Mouse (Mus musculus): Measurements from ENCODE around the gene Elmo2. TPM values are rescaled to one million over a fixed set of nuclear protein-coding genes. Genes with fewer than 3 reads are reported as not detected.

Gene Elmo2
- polyA plus RNA-seq, 1 experiment, result 54.6 TPM

DNA sequence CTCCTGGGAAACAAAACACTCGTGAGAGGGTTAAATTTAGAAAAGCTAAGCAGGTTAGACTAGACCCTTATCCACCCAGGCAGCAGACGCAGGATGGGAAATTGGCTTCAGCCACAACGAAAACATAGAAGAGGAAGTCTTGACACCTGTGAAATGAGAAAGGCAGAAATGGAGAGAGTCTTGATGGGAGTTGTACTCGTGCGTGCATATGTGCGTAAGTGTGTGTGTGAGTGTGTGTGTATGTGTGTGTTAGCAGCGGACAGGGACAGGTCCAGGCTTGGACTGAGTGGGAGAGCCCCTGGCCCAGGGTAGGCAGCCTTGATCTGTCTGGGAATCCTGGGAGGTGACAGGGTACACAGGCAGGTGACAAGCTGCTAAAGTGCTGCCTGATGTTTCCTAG, 55.4 kb downstream of the Elmo2 start:
- Histone ChIP-seq H3K27ac (ENCODE audit: insufficient read depth, low read depth, low read length) (no peak overlapping the region), H3K4me3 (ENCODE audit: insufficient read depth, low read length) (no peak overlapping the region), H3K4me1 (ENCODE audit: control insufficient read depth, insufficient read depth, low read length) (no peaks in the 10 kb centered on the region)
- TF ChIP-seq POLR2A (IDR thresholded peaks at IDR 0.05; ENCODE audit: borderline replicate concordance, low read depth, low read length), result no peak
- TF ChIP-seq CTCF (IDR thresholded peaks at IDR 0.05; ENCODE audit: low read depth, low read length), result no peak

DNA sequence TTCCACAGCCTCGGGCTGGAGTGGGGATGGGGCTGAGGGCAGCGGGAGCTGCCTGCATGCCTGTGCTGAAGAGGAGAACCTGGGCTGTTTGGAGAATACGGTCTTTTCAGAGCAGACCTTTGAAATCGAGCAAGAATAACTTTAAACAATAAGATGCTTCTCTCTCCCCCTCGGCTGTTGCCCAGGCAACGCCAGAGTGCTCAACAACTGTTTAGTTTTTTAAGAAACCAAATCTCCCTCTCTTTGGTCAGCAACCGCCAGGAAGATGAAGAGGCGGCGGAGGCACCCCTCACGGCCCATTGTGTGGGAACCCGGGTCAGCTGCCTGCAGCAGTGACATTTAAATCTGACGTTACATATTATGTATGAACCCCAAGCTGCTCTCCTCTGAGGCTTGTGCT, 59.5 kb downstream of the Elmo2 start:
- H3K4me3 ChIP-seq (ENCODE audit: insufficient read depth, low read length), result no peak overlapping the region
- TF ChIP-seq CTCF (IDR thresholded peaks at IDR 0.05; ENCODE audit: low read depth, low read length) (no peak), POLR2A (IDR thresholded peaks at IDR 0.05; ENCODE audit: borderline replicate concordance, low read depth, low read length) (no peak)
- no peaks in the 10 kb centered on the region for H3K4me1 ChIP-seq (ENCODE audit: control insufficient read depth, insufficient read depth, low read length)

DNA sequence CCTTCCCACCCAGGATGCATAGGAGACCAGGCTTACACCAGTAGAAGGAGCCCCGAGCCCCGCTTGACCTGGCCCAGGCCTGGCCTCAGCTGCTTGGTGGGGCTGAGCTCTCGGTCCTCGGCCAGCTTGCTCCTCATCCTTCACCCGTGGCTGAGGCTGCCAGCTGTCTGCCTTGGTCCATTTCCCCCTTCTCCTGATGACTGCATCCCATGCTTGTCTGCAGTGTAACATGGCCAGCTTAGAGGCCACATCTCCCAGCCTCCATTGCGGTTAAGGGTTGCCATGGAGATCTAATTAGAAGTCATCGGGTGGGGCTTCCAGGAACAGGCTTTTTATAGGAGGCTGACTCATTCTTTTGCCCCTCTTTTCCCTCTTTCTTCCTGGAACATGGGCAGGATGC, 62.4 kb downstream of the Elmo2 start:
- Histone ChIP-seq H3K4me1 (ENCODE audit: control insufficient read depth, insufficient read depth, low read length) (no peaks in the 10 kb centered on the region), H3K4me3 (ENCODE audit: insufficient read depth, low read length) (no peak overlapping the region), H3K27ac (ENCODE audit: insufficient read depth, low read depth, low read length) (no peak overlapping the region)
- TF ChIP-seq POLR2A (IDR thresholded peaks at IDR 0.05; ENCODE audit: borderline replicate concordance, low read depth, low read length), result no peak
- no peak for TF ChIP-seq CTCF (IDR thresholded peaks at IDR 0.05; ENCODE audit: low read depth, low read length)

More for the DNA sequence above, 59.5 kb downstream of the Elmo2 start:
- H3K27ac ChIP-seq (ENCODE audit: insufficient read depth, low read depth, low read length), result no peak overlapping the region

DNA sequence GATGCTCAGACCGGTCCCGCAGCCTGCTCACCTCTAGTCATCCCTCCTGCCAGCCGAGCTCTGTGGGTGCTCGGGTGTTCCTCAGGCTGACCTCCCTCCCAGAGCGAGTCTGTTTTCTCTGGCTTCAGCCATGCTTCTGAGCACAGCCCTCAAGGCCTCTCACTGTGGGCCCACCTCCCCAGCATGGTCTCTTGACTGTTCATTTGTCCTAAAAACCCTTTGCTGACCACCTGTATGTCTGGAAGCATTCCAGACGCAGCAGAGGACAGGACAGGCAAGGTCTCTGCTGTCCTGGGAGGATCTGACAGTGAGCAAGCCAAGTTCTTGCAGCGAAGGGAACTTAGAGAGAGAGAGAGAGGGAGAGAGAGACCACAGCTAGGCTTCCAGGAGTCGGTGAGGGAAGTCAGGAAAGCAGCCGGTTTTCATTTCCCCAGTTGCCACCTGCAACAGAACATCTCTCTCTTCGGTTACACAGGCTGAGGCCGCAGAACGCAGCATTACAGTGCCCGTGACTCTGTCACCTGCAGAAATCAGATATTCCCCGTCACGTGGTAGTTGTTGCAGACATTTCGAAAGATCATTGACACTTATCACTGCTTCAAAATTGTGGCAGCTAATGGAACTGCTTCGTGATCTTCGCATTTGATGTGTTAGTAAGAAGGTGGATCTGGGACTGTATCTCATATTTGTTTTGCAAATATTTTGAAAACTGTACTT, 63.8 kb downstream of the Elmo2 start:
- H3K27ac ChIP-seq (ENCODE audit: insufficient read depth, low read depth, low read length), result no peak overlapping the region
- H3K4me1 ChIP-seq (ENCODE audit: control insufficient read depth, insufficient read depth, low read length), result no peaks in the 10 kb centered on the region
- H3K4me3 ChIP-seq (ENCODE audit: insufficient read depth, low read length), result no peak overlapping the region
- TF ChIP-seq POLR2A (IDR thresholded peaks at IDR 0.05; ENCODE audit: borderline replicate concordance, low read depth, low read length), result no peak
- no peak for TF ChIP-seq CTCF (IDR thresholded peaks at IDR 0.05; ENCODE audit: low read depth, low read length)

DNA sequence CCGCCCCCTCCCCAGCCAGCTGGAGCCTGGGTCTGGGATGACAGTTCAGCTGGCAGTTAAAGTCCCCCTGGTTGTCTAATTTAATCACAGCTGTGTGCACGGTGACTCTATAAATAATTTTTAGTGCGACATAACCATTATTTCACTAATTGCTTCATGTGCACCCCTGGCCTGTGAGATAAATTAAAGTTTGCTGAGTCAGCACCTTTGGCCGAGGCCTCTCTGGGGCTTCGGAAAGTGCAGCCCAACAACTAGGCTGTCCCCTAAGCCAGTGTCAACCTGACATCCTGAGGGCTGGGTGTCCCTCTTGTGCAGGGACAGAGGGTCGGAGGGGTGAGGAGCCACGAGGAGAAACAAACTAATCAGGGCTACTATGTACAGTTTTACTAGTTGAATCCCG, 66.4 kb downstream of the Elmo2 start:
- no peak for TF ChIP-seq POLR2A (IDR thresholded peaks at IDR 0.05; ENCODE audit: borderline replicate concordance, low read depth, low read length)
- no peak for TF ChIP-seq CTCF (IDR thresholded peaks at IDR 0.05; ENCODE audit: low read depth, low read length)
- no peaks in the 10 kb centered on the region for H3K4me1 ChIP-seq (ENCODE audit: control insufficient read depth, insufficient read depth, low read length)
- H3K27ac ChIP-seq (ENCODE audit: insufficient read depth, low read depth, low read length), result no peak overlapping the region
- no peak overlapping the region for H3K4me3 ChIP-seq (ENCODE audit: insufficient read depth, low read length)

DNA sequence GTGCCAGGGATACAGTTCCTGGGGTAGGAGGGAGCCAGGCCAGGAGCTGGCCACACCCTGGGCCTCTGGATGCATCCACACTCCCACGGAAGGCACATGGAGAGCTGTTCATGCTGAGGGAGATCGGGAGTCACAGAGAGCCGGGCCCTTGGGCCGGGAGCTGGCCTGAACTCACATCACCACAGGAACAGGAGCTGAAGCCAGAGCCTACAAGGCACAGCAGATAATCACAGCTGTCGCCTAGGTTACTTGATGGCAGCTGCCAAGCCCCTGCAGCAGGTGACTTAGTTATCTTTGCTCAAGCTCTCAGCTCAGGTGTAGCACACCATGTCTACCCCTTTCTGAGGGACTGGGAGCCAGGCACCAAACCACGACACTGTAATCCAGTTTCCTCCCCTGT, 68.0 kb downstream of the Elmo2 start:
- no peaks in the 10 kb centered on the region for H3K4me1 ChIP-seq (ENCODE audit: control insufficient read depth, insufficient read depth, low read length)
- no peak overlapping the region for H3K27ac ChIP-seq (ENCODE audit: insufficient read depth, low read depth, low read length)
- TF ChIP-seq CTCF (IDR thresholded peaks at IDR 0.05; ENCODE audit: low read depth, low read length) (no peak), POLR2A (IDR thresholded peaks at IDR 0.05; ENCODE audit: borderline replicate concordance, low read depth, low read length) (no peak)
- no peak overlapping the region for H3K4me3 ChIP-seq (ENCODE audit: insufficient read depth, low read length)

DNA sequence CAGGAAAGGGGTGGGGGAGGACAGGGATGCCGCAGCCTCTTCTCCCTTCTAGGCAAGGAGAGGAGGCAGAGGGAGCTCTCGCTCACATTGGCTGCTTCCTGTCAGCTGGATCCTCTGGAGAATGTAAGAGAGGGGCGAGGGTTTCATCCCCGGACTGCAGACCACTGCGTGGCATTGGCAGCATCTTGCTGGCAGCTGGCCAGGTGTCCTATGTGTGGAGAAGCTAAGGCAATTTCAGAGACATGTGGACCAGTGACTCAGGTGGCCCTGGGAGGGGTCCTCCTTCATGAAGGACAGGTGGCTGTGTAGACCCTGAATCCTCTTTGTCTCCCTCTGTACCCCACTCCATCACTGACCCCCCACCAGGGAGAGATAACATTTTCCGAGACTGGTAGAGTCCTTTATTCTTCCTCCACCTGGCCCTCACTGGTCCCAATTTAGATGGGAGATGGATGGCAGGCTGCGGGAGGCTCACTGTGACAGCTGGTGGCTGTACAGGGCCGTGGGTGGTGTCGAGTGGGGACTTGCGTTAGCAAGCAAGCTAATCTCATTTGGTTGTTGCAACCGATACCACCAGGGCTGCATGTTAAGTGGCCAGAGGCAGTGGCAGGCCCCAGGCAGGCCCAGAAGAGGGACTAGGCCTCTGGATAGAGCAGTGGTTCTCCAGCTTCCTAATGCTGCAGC, 69.0 kb downstream of the Elmo2 start:
- no peaks in the 10 kb centered on the region for H3K4me1 ChIP-seq (ENCODE audit: control insufficient read depth, insufficient read depth, low read length)
- no peak overlapping the region for H3K27ac ChIP-seq (ENCODE audit: insufficient read depth, low read depth, low read length)
- no peak overlapping the region for H3K4me3 ChIP-seq (ENCODE audit: insufficient read depth, low read length)
- no peak for TF ChIP-seq CTCF (IDR thresholded peaks at IDR 0.05; ENCODE audit: low read depth, low read length)
- no peak for TF ChIP-seq POLR2A (IDR thresholded peaks at IDR 0.05; ENCODE audit: borderline replicate concordance, low read depth, low read length)

DNA sequence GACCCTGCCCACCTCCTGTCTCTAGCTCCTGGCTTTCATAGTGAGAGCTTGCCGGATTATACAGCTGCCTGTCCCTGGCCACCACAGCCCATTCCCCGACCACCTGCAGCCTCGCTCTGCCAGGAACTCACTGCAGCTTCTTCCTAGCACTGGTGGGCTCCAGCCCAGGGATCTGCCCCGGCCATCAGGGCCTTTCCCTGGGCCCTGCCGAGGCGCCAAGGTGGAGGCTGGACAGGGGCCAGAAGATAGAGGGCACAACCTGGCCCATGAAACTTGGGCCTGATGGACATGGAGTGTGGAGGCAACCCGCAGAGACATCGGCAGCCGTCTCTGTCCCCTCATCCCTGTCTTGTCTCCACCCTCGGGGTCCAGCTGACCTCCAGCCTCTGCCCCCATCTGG, 70.1 kb downstream of the Elmo2 start:
- no peak for TF ChIP-seq POLR2A (IDR thresholded peaks at IDR 0.05; ENCODE audit: borderline replicate concordance, low read depth, low read length)
- no peak for TF ChIP-seq CTCF (IDR thresholded peaks at IDR 0.05; ENCODE audit: low read depth, low read length)
- Histone ChIP-seq H3K4me3 (ENCODE audit: insufficient read depth, low read length) (no peak overlapping the region), H3K27ac (ENCODE audit: insufficient read depth, low read depth, low read length) (no peak overlapping the region)

DNA sequence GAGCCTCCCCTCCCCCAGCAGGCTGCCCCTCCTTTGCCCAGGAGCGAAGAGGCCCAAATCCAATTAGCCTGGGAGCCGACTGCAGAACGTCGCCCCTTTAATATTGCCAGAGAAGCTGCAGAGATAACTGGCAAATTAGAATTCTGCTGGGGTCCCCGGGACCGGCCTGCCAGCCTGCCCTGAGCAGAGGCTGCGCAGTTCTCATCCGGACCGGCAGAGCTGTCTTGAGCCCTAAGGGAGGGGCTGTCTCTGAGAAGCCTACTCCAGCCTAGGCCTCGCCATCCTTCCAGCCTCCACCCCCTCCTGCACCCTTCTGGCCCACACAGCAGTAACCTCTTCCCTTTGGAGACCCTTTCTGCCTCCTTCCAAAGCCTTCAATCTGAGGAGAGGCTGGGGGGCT, 72.4 kb downstream of the Elmo2 start:
- H3K27ac ChIP-seq (ENCODE audit: insufficient read depth, low read depth, low read length), result no peak overlapping the region
- no peak for TF ChIP-seq CTCF (IDR thresholded peaks at IDR 0.05; ENCODE audit: low read depth, low read length)
- no peak for TF ChIP-seq POLR2A (IDR thresholded peaks at IDR 0.05; ENCODE audit: borderline replicate concordance, low read depth, low read length)

More for the DNA sequence above, 70.1 kb downstream of the Elmo2 start:
- no peaks in the 10 kb centered on the region for H3K4me1 ChIP-seq (ENCODE audit: control insufficient read depth, insufficient read depth, low read length)

DNA sequence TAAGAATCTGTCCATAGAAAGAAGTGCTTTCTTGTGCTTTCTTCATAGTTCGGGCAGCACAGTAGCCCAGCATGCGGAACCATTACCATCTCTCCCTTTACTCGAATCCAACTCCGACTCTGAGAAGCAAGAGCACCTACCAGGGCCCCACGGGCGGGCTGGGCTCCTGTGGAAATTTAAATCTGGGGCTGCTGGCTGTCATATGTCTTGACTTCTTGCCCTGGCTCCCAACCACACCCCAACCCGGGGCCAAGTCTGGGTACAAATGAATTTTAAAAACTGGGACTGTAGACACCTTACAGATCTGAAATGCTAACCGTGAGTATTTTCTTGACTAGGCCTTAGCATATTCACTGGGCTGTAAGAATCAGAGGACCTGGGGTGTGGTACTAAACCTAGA, 73.0 kb downstream of the Elmo2 start:
- Histone ChIP-seq H3K4me3 (ENCODE audit: insufficient read depth, low read length) (no peak overlapping the region), H3K4me1 (ENCODE audit: control insufficient read depth, insufficient read depth, low read length) (0 out of 2 replicates have a peak, but pooled peaks cover 4% of the 10 kb centered on the region), H3K27ac (ENCODE audit: insufficient read depth, low read depth, low read length) (no peak overlapping the region)
- no peak for TF ChIP-seq CTCF (IDR thresholded peaks at IDR 0.05; ENCODE audit: low read depth, low read length)
- no peak for TF ChIP-seq POLR2A (IDR thresholded peaks at IDR 0.05; ENCODE audit: borderline replicate concordance, low read depth, low read length)

More for the DNA sequence above, 72.4 kb downstream of the Elmo2 start:
- Histone ChIP-seq H3K4me1 (ENCODE audit: control insufficient read depth, insufficient read depth, low read length) (0 out of 2 replicates have a peak, but pooled peaks cover 4% of the 10 kb centered on the region), H3K4me3 (ENCODE audit: insufficient read depth, low read length) (no peak overlapping the region)
